Mouse (Mus musculus) heart, adult 2 months (tissue): ENCODE results near the gene Gm4881.

ENCODE experiments used
- CTCF ChIP-seq: fragments of 200-600 bp; IDR thresholded peaks from 2 replicates; pipeline ENCODE4 v1.8.1; 2022; ENCODE audit warnings: antibody characterized with exemption, mild to moderate bottlenecking, moderate library complexity
- EP300 ChIP-seq: fragments of 200-500 bp; IDR thresholded peaks from 2 replicates; pipeline ENCODE4 v1.6.1; 2011; ENCODE audit warnings: low read depth, low read length, control low read depth; ENCODE audit not compliant: insufficient read depth

DNA sequence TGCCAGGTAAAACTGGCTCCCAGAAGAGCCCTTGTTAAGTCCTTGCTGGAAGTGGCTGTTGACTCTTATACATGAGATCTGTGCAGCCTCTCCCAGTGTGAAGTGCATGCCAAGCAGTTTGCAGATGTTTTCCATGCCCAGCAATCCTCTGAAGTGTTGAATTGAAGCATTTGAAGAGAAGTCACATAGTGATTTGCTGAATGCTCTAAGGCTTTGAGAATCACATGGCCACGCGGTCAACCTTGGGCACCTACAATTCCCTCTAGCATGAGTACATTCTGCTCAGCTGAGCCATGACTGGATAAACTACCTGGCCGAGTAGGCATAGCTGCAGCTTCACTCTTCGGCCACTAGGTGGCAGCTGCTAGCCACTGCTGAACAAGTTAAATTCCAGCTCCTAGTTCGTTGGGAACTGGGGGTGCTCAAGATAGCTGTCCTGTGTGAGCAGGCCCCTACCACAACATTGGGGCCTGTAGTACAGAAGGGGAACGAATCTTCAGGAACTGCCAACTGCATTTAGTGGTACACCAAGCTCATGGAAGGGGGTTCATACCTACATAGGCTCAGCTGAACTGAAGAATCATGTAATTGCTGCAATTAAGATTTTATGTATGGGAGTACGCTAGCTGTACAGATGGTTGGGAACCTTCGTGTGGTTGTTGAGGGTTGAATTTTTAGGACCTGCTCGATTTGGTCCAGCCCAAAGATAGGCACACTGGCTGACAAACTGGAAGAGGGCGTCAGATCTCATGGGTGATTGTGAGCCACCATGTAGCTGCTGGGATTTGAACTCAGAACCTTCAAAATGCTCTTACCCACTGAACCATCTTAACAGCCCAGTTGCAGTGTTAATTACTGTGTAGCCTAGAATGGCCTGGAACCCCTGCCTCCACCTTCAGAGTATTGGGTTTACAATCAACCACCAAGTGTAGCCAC, 53.7 kb downstream of the Gm4881 start:
- no peak for TF ChIP-seq CTCF
- peak; percentile 95 for TF ChIP-seq EP300
